Mouse (Mus musculus) B cell, adult (primary cell): Measurements from ENCODE around the gene Tars2. TPM values are rescaled to one million over a fixed set of nuclear protein-coding genes. Genes with fewer than 3 reads are reported as not detected.

Experiments used
- total RNA-seq: library from RNA; stranded (reverse); gene quantifications from 4 replicates; pipeline ENCODE4 v1.2.4, GENCODE M21; 2023; ENCODE audit not compliant: inconsistent age

The Tars2 gene
- total RNA-seq = 84.3 to 86.3 TPM (median 84.9 TPM) in 4 replicates

DNA sequence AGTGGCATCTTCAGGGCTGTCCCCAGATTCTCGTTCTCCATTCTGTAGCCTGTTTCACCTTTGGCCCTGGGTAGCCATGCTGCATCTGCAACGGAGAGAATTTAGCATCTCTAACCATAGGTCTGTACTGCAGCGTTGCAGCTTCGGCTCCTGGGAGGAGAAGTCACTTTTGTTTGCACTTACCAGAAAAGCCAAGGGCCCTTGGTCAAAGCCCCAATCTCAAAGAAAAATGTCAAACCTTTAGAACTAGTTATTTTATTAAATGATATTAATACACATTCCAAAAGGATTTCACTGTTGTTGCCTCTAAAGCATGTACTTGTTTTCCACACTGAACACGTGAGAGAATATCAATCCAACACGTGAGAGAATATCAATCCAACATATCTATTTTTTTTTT lies at the start of gene Tars2:
Gene Tars2 (minus strand): TSS at position 101 of the 400 bp plus-strand sequence.

GRCm38 (mm10) chr3:95739353-95740104 lies 20.5 kb downstream of the Tars2 start, which contains the start of gene Ecm1:
Ecm1 (minus strand) TSS chr3:95739569.

Other genes with a start within 250 kb of the Tars2 start
- 450 to 511 TPM (median 488 TPM) in 4 replicates for gene Ctss, start 233.4 kb downstream of the Tars2 start, total RNA-seq
- not detected in 4 replicates for gene Hormad1, start 200.5 kb downstream of the Tars2 start, total RNA-seq
- gene Golph3l, start 171.3 kb downstream of the Tars2 start, total RNA-seq = 25.8 to 31.8 TPM (median 27.8 TPM) in 4 replicates
- 116 to 120 TPM (median 118 TPM) in 4 replicates for gene Ensa, start 135.2 kb downstream of the Tars2 start, total RNA-seq
- 360 to 419 TPM (median 383 TPM) in 4 replicates for gene Mcl1, start 101.4 kb downstream of the Tars2 start, total RNA-seq
- gene Adamtsl4, start 72.3 kb downstream of the Tars2 start, total RNA-seq = 10.1 to 18.8 TPM (median 14.3 TPM) in 4 replicates
- gene Ecm1, start 20.6 kb downstream of the Tars2 start, total RNA-seq = 8.9 to 11.2 TPM (median 9.7 TPM) in 4 replicates
- 93.2 to 115 TPM (median 103 TPM) in 4 replicates for gene Rprd2, start 58.7 kb upstream of the Tars2 start, total RNA-seq
- gene Prpf3, start 95.7 kb upstream of the Tars2 start, total RNA-seq = 89.6 to 102 TPM (median 98.9 TPM) in 4 replicates
- gene Mrps21, start 111.3 kb upstream of the Tars2 start, total RNA-seq = 103 to 115 TPM (median 109 TPM) in 4 replicates
- 219 to 247 TPM (median 225 TPM) in 4 replicates for gene Ciart, start 122.0 kb upstream of the Tars2 start, total RNA-seq
- gene BC028528, start 131.8 kb upstream of the Tars2 start, total RNA-seq = 51.8 to 76.7 TPM (median 72.8 TPM) in 4 replicates
- 44.8 to 57.9 TPM (median 54.3 TPM) in 4 replicates for gene Aph1a, start 133.8 kb upstream of the Tars2 start, total RNA-seq
- not detected in 4 replicates for gene Car14, start 144.5 kb upstream of the Tars2 start, total RNA-seq
- 103 to 121 TPM (median 117 TPM) in 4 replicates for gene Anp32e, start 169.0 kb upstream of the Tars2 start, total RNA-seq
- gene Plekho1, start 235.8 kb upstream of the Tars2 start, total RNA-seq = 203 to 253 TPM (median 234 TPM) in 4 replicates